Mouse (Mus musculus) testis, adult 2 months (tissue): ENCODE data around the gene Sall1.

Source experiments
- CTCF ChIP-seq: fragments of 200-500 bp; IDR thresholded peaks from 2 replicates; pipeline ENCODE4 v1.5.1; 2012; ENCODE audit warnings: low read depth, mild to moderate bottlenecking, inconsistent platforms, low read length, moderate library complexity; ENCODE audit not compliant: control insufficient read depth, insufficient read depth, insufficient replicate concordance
- POLR2A ChIP-seq: fragments of 200-500 bp; IDR thresholded peaks from 2 replicates; pipeline ENCODE4 v1.6.1; 2012; ENCODE audit warnings: low read depth, mild to moderate bottlenecking, inconsistent platforms, low read length, moderate library complexity; ENCODE audit not compliant: control insufficient read depth

DNA sequence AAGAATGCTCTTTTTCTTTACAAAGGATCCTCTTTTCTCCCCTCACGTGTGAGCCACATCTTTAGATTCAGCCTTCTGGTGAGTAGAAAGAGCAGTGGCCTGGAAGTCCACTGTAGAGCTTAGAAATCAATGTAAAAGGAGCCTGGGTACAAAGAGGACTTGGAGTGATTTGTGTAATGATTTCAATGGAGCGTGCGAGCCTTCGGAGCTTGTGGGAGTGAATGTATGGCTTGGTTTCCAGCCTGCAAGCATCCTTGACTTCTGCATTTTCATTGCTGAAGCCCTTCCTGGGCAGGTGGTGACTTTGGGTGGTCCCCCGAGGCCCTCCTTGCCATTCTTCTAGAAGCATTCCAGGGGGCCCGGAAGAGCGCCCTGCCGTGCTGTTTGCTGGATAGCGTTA, 20.1 kb upstream of the Sall1 start:
- TF ChIP-seq CTCF (no peak), POLR2A (no peak)
